ENCODE assay signal across 8 mouse cellular contexts in the genomic region with DNA sequence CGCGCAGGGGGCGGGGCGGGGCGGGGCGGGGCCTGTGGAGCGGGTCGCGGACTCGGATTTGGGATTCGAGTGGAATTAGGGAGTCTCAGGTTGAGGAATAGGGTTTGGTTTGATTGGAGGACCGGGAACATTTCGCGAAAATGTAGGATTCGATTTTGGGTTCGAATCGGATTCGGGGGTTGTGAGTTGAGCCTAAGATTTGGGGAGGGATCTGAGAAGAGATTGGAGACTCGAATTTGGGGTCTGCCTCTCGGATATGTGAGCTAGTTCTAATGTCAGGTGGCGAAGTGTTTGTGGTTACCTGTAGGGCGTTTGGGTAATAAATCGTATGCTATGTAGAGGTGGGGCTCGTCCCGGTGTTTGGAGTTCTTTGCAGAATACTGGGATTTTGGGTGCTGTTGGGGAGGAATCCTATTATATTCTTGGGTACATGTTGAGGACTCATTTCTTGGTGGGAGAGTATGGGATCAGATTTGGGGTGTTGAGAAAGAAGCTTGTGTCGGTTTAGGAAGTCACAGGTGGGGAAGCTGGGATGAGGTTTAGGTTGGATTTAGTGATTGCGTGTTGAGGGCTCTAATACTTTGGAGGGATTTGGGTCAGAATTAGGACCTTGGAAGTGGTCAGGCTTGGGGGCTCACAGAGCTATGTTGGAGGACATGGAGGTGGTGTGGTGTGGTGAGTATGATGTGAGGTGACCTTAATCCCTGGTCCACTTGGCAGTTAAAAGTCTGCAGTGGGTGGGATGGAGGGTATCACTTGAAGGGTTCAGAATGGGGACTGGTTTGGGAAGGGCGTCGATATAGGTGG. TPM values are rescaled to one million over a fixed set of nuclear protein-coding genes. Genes with fewer than 3 reads are reported as not detected.
DNase-seq lines count a peak whose midpoint lies in the region; ATAC-seq and TF ChIP-seq lines count a peak whose summit lies in the region.
"Had no signal": no experiment of that assay in that cellular context is flagged by ENCODE, and none has a peak within 500 bp of the region (broad histone marks: within the 10 kb centered on the region; RNA-seq: fewer than 3 reads in every experiment).

No protein-coding gene starts in this region.

- peak overlapping the region; percentile 92 for H3K9ac ChIP-seq in lung, postnatal 0 days (replicated peaks; ENCODE audit: low read depth)
- H3K9ac ChIP-seq in forebrain, embryonic 12.5 days, result peak overlapping the region; percentile 94
- peak overlapping the region; percentile 93 for H3K9ac ChIP-seq in limb, embryonic 12.5 days (replicated peaks)

- WGBS in lung, postnatal 0 days, result 4% methylated on average over 29 of the region's 29 CpGs
- 8% methylated on average over 29 of the region's 29 CpGs for WGBS in forebrain, embryonic 12.5 days
- WGBS in limb, embryonic 12.5 days, result 7% methylated on average over 29 of the region's 29 CpGs
- WGBS in small intestine, adult 2 months, result 2% methylated on average over 29 of the region's 29 CpGs

- H3K9me3 ChIP-seq in lung, postnatal 0 days (ENCODE audit: low read length), result no peaks in the 10 kb centered on the region
- no peaks in the 10 kb centered on the region for H3K9me3 ChIP-seq in forebrain, embryonic 12.5 days
- H3K9me3 ChIP-seq in limb, embryonic 12.5 days, result no peaks in the 10 kb centered on the region

- H3K4me2 ChIP-seq in lung, postnatal 0 days (replicated peaks; ENCODE audit: low read depth, low read length), result peak overlapping the region; percentile 68
- H3K4me2 ChIP-seq in forebrain, embryonic 12.5 days, result peak overlapping the region; percentile 99
- peak overlapping the region; percentile 98 for H3K4me2 ChIP-seq in limb, embryonic 12.5 days

- ATAC-seq in lung, postnatal 0 days, result no peak
- no peak for ATAC-seq in forebrain, embryonic 12.5 days (ENCODE audit: low FRiP score)
- no peak for ATAC-seq in limb, embryonic 12.5 days (ENCODE audit: insufficient number of reproducible peaks, insufficient read depth, low FRiP score, low TSS enrichment, low read depth)
- no peak for ATAC-seq in cerebellum, adult (ENCODE audit: insufficient number of reproducible peaks, low FRiP score, low TSS enrichment)

- H3K27ac ChIP-seq in lung, postnatal 0 days (ENCODE audit: low read length), result peak overlapping the region; percentile 89
- H3K27ac ChIP-seq in forebrain, embryonic 12.5 days, result peak overlapping the region; percentile 94
- peak overlapping the region; percentile 91 for H3K27ac ChIP-seq in limb, embryonic 12.5 days
- H3K27ac ChIP-seq in small intestine, adult 2 months (ENCODE audit: insufficient read depth, low read depth, low read length), result no peak overlapping the region

- peak overlapping the region; percentile 71 for H3K4me3 ChIP-seq in lung, postnatal 0 days (ENCODE audit: low read depth, low read length)
- peak overlapping the region; percentile 85 for H3K4me3 ChIP-seq in forebrain, embryonic 12.5 days (replicated peaks)
- H3K4me3 ChIP-seq in limb, embryonic 12.5 days (replicated peaks), result peak overlapping the region; percentile 77
- H3K4me3 ChIP-seq in small intestine, adult 2 months (ENCODE audit: low read depth, low read length), result peak overlapping the region; percentile 76

- 0 out of 2 replicates have a peak, but pooled peaks cover 4% of the 10 kb centered on the region for H3K36me3 ChIP-seq in lung, postnatal 0 days (ENCODE audit: insufficient read depth, low read length)
- peaks cover 18% of the 10 kb centered on the region for H3K36me3 ChIP-seq in forebrain, embryonic 12.5 days (replicated peaks)
- peaks cover 27% of the 10 kb centered on the region for H3K36me3 ChIP-seq in limb, embryonic 12.5 days
- H3K36me3 ChIP-seq in small intestine, adult 2 months (ENCODE audit: control insufficient read depth, insufficient read depth, low read length), result peaks cover 19% of the 10 kb centered on the region

- TF ChIP-seq EP300 in lung, postnatal 0 days (IDR thresholded peaks at IDR 0.05), result no peak

- TF ChIP-seq CTCF in lung, postnatal 0 days (IDR thresholded peaks at IDR 0.05), result no peak
- TF ChIP-seq CTCF in small intestine, adult 2 months (IDR thresholded peaks at IDR 0.05; ENCODE audit: extremely low read depth, insufficient read length, insufficient replicate concordance, low read depth, low read length), result no peak

- H3K27me3 ChIP-seq in lung, postnatal 0 days (replicated peaks; ENCODE audit: insufficient read depth, low read length), result no peaks in the 10 kb centered on the region
- no peaks in the 10 kb centered on the region for H3K27me3 ChIP-seq in forebrain, embryonic 12.5 days
- no peaks in the 10 kb centered on the region for H3K27me3 ChIP-seq in limb, embryonic 12.5 days
- H3K27me3 ChIP-seq in small intestine, adult 2 months (ENCODE audit: control insufficient read depth, insufficient read depth, low read length), result no peaks in the 10 kb centered on the region

- DNase-seq in lung, postnatal 0 days (ENCODE audit: low spot score), result no peak
- DNase-seq in lung, postnatal 36 days, result no peak
- no peak for DNase-seq in layer of hippocampus, adult 9-10 months (ENCODE audit: low spot score)

- H3K4me1 ChIP-seq in lung, postnatal 0 days (ENCODE audit: insufficient read depth, low read depth, low read length), result no peaks in the 10 kb centered on the region
- H3K4me1 ChIP-seq in forebrain, embryonic 12.5 days, result peaks cover 45% of the 10 kb centered on the region
- peaks cover 38% of the 10 kb centered on the region for H3K4me1 ChIP-seq in limb, embryonic 12.5 days (replicated peaks)
- peaks cover 23% of the 10 kb centered on the region for H3K4me1 ChIP-seq in small intestine, adult 2 months (ENCODE audit: control insufficient read depth, insufficient read depth, insufficient read length, low read length)

- TF ChIP-seq POLR2A in small intestine, adult 2 months (IDR thresholded peaks at IDR 0.05; ENCODE audit: low read depth, low read length), result no peak

RNA-seq across cellular contexts. Expression of gene Oaz1, which starts 0.8 kb away (rescaled TPM):
- 1,344 and 1,416 TPM in 2 replicates for polyA plus RNA-seq in lung, postnatal 0 days (2015; fragmentation: Nextera tagmentation; extraction: Ambion mirVana)
- 1,463 and 1,490 TPM in 2 replicates for polyA plus RNA-seq in forebrain, embryonic 12.5 days (2016; fragmentation: Nextera tagmentation; extraction: Ambion mirVana)
- polyA plus RNA-seq in limb, embryonic 12.5 days (2016; fragmentation: Nextera tagmentation; extraction: Ambion mirVana), result 1,783 and 1,832 TPM in 2 replicates
- 771 and 1,172 TPM in 2 replicates for polyA plus RNA-seq in small intestine, adult 2 months (2012; rRNA removed)

RNA-seq across cellular contexts. Expression of gene Jsrp1, which starts 14.0 kb away (rescaled TPM):
- polyA plus RNA-seq in lung, postnatal 0 days (2015; fragmentation: Nextera tagmentation; extraction: Ambion mirVana), result 0.25 TPM in 1 of 2 replicates, not detected in the other
- polyA plus RNA-seq in forebrain, embryonic 12.5 days (2016; fragmentation: Nextera tagmentation; extraction: Ambion mirVana), result 0.27 and 0.36 TPM in 2 replicates
- 1.6 and 1.7 TPM in 2 replicates for polyA plus RNA-seq in limb, embryonic 12.5 days (2016; fragmentation: Nextera tagmentation; extraction: Ambion mirVana)
- polyA plus RNA-seq in small intestine, adult 2 months (2012; rRNA removed), result not detected in 2 replicates
- polyA plus RNA-seq: inflammation-experienced regulatory T-cells, adult 6 months had no signal

RNA-seq across cellular contexts. Expression of gene Lingo3, which starts 16.6 kb away (rescaled TPM):
- not detected in 2 replicates for polyA plus RNA-seq in lung, postnatal 0 days (2015; fragmentation: Nextera tagmentation; extraction: Ambion mirVana)
- polyA plus RNA-seq in forebrain, embryonic 12.5 days (2016; fragmentation: Nextera tagmentation; extraction: Ambion mirVana), result 1.5 and 1.7 TPM in 2 replicates
- polyA plus RNA-seq in limb, embryonic 12.5 days (2016; fragmentation: Nextera tagmentation; extraction: Ambion mirVana), result 0.79 and 0.87 TPM in 2 replicates
- 0.06 and 0.08 TPM in 2 replicates for polyA plus RNA-seq in small intestine, adult 2 months (2012; rRNA removed)
- polyA plus RNA-seq: inflammation-experienced regulatory T-cells, adult 6 months had no signal

RNA-seq across cellular contexts. Expression of gene Amh, which starts 22.2 kb away (rescaled TPM):
- 0.07 TPM in 1 of 2 replicates, not detected in the other for polyA plus RNA-seq in lung, postnatal 0 days (2015; fragmentation: Nextera tagmentation; extraction: Ambion mirVana)
- 0.15 TPM in 1 of 2 replicates, not detected in the other for polyA plus RNA-seq in forebrain, embryonic 12.5 days (2016; fragmentation: Nextera tagmentation; extraction: Ambion mirVana)
- not detected in 2 replicates for polyA plus RNA-seq in limb, embryonic 12.5 days (2016; fragmentation: Nextera tagmentation; extraction: Ambion mirVana)
- polyA plus RNA-seq in small intestine, adult 2 months (2012; rRNA removed), result 0.87 and 0.95 TPM in 2 replicates
- polyA plus RNA-seq: inflammation-experienced regulatory T-cells, adult 6 months had no signal

RNA-seq across cellular contexts. Expression of gene Lsm7, which starts 27.7 kb away (rescaled TPM):
- 129 and 138 TPM in 2 replicates for polyA plus RNA-seq in lung, postnatal 0 days (2015; fragmentation: Nextera tagmentation; extraction: Ambion mirVana)
- polyA plus RNA-seq in forebrain, embryonic 12.5 days (2016; fragmentation: Nextera tagmentation; extraction: Ambion mirVana), result 274 and 289 TPM in 2 replicates
- 344 and 378 TPM in 2 replicates for polyA plus RNA-seq in limb, embryonic 12.5 days (2016; fragmentation: Nextera tagmentation; extraction: Ambion mirVana)
- 61.1 and 82.7 TPM in 2 replicates for polyA plus RNA-seq in small intestine, adult 2 months (2012; rRNA removed)
